In the genomic region with DNA sequence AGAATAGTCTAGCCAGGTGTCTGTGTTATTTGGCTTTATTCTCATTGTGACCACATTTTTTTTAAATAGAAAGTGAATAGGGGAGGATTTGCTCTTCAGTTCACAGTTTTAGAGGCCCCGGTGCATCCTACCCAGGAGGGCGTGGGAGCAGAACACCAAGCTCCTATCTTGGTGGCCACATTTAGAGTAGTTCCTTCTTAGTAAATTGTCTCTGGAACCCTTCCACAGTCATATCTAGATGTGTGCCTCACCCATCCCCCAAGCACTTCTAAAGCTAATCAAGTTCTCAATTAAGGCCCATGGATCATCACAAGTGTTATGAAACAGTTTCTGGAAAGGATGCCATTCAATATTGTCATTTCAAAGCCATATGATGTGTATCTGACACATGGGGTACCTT, we compare ENCODE assay signal across 25 mouse cellular contexts.
DNase-seq lines count a peak whose midpoint lies in the region; ATAC-seq and TF ChIP-seq lines count a peak whose summit lies in the region.
"Had no signal": no experiment of that assay in that cellular context is flagged by ENCODE, and none has a peak within 500 bp of the region (broad histone marks: within the 10 kb centered on the region; RNA-seq: fewer than 3 reads in every experiment).

No protein-coding gene starts in this region.

- no peak overlapping the region for H3K9ac ChIP-seq in liver, embryonic 14.5 days (replicated peaks)
- no peak overlapping the region for H3K9ac ChIP-seq in forebrain, postnatal 0 days
- H3K9ac ChIP-seq: embryonic facial prominence, embryonic 15.5 days; forebrain, embryonic 15.5 days; heart, embryonic 15.5 days; hindbrain, embryonic 15.5 days had no signal

- ATAC-seq in liver, embryonic 14.5 days (ENCODE audit: insufficient read depth) = peak; percentile 86
- peak; percentile 61 for ATAC-seq in megakaryocyte progenitor cell, adult 5-6 weeks (replicated peaks; ENCODE audit: poor library complexity)
- no peak for ATAC-seq in forebrain, postnatal 0 days
- ATAC-seq: activated CD4-positive, CD25-positive, alpha-beta regulatory T cell, adult 4 months; forebrain, embryonic 15.5 days; intestine, embryonic 16.5 days; Patski had no signal

- no peaks in the 10 kb centered on the region for H3K36me3 ChIP-seq in liver, embryonic 14.5 days (replicated peaks; ENCODE audit: control insufficient read depth, insufficient read depth, low read depth)
- 0 out of 2 replicates have a peak, but pooled peaks cover 3% of the 10 kb centered on the region for H3K36me3 ChIP-seq in forebrain, postnatal 0 days (ENCODE audit: insufficient read depth)
- H3K36me3 ChIP-seq: embryonic facial prominence, embryonic 15.5 days; forebrain, embryonic 10.5 days; forebrain, embryonic 15.5 days; heart, embryonic 15.5 days; hindbrain, embryonic 15.5 days had no signal

- DNase-seq in c-Kit-positive CD71-negative TER-119-negative erythroid progenitor cells, embryonic 14.5 days (ENCODE audit: low read depth) = peak; percentile 8
- DNase-seq in liver (peak; percentile 43), MN1 (ENCODE audit: low spot score) (no peak)
- peak; percentile 16 to 25 (median 20) for DNase-seq in liver, embryonic 14.5 days (ENCODE audit: low read depth in 3 of 3, low spot score in 3 of 3)
- no peak for DNase-seq in adrenal gland, adult 8-10 months
- no peak for DNase-seq in neural tube, embryonic 10.5 days (ENCODE audit: extremely low spot score, low spot score)
- no peak for DNase-seq in forebrain, postnatal 0 days
- DNase-seq: adrenal gland, postnatal 25 days; cerebellum, adult 2 months; cerebellum, postnatal 10 days; embryo, embryonic 11 days; gastrocnemius, postnatal 14 days; heart, adult 2 months had no signal

- WGBS in liver, embryonic 14.5 days (ENCODE audit: insufficient replicate concordance) = 22% methylated on average over 2 of the region's 2 CpGs
- WGBS in forebrain, postnatal 0 days = 95% methylated on average over 2 of the region's 2 CpGs

- H3K27me3 ChIP-seq in liver, embryonic 14.5 days (ENCODE audit: control insufficient read depth, insufficient read depth, low read length) = no peaks in the 10 kb centered on the region
- H3K27me3 ChIP-seq in forebrain, postnatal 0 days (ENCODE audit: insufficient read depth, low read length) = no peaks in the 10 kb centered on the region
- H3K27me3 ChIP-seq: CH12.LX; embryonic facial prominence, embryonic 15.5 days; forebrain, embryonic 15.5 days; heart, embryonic 15.5 days; hindbrain, embryonic 15.5 days had no signal

- H3K27ac ChIP-seq in liver, embryonic 14.5 days = no peak overlapping the region
- H3K27ac ChIP-seq in forebrain, postnatal 0 days (ENCODE audit: low read depth, low read length) = no peak overlapping the region
- H3K27ac ChIP-seq: embryonic facial prominence, embryonic 15.5 days; forebrain, embryonic 10.5 days; forebrain, embryonic 15.5 days; heart, adult 2 months; heart, embryonic 15.5 days; hindbrain, embryonic 15.5 days had no signal

- peaks cover 0 to 13% of the 10 kb centered on the region in 2 experiments; a peak in 3 of 4 replicates for H3K4me1 ChIP-seq in liver, embryonic 14.5 days (replicated peaks; ENCODE audit: control insufficient read depth in 2 of 2, insufficient read depth in 2 of 2, low read length in 1 of 2)
- H3K4me1 ChIP-seq in forebrain, postnatal 0 days (ENCODE audit: insufficient read depth) = no peaks in the 10 kb centered on the region
- H3K4me1 ChIP-seq: embryonic facial prominence, embryonic 15.5 days; forebrain, embryonic 15.5 days; heart, embryonic 15.5 days; hindbrain, embryonic 15.5 days had no signal

- no peak overlapping the region for H3K4me3 ChIP-seq in liver, embryonic 14.5 days (ENCODE audit: insufficient read depth in 1 of 2, low read depth in 2 of 2, low read length in 2 of 2)
- no peak overlapping the region for H3K4me3 ChIP-seq in forebrain, postnatal 0 days (ENCODE audit: low read depth, low read length)
- H3K4me3 ChIP-seq: embryonic facial prominence, embryonic 15.5 days; erythroblast, embryonic 14.5 days; forebrain, embryonic 10.5 days; forebrain, embryonic 15.5 days; heart, adult 2 months; heart, embryonic 15.5 days; hindbrain, embryonic 15.5 days had no signal

- no peak for TF ChIP-seq CTCF in liver, embryonic 14.5 days (IDR thresholded peaks at IDR 0.05; ENCODE audit: low read depth)
- TF ChIP-seq CTCF in forebrain, postnatal 0 days (IDR thresholded peaks at IDR 0.05; ENCODE audit: low read depth) = no peak

- peak; percentile 41; the same call in 1 of the 2 replicates for TF ChIP-seq EP300 in liver, embryonic 14.5 days (IDR thresholded peaks at IDR 0.05; ENCODE audit: low read depth)

- H3K9me3 ChIP-seq in liver, embryonic 14.5 days (ENCODE audit: control insufficient read depth, low read length) = no peaks in the 10 kb centered on the region
- no peaks in the 10 kb centered on the region for H3K9me3 ChIP-seq in forebrain, postnatal 0 days (ENCODE audit: low read length)
- H3K9me3 ChIP-seq: embryonic facial prominence, embryonic 15.5 days; forebrain, embryonic 10.5 days; forebrain, embryonic 15.5 days; heart, embryonic 15.5 days; hindbrain, embryonic 15.5 days had no signal

- peak overlapping the region; percentile 24 for H3K4me2 ChIP-seq in liver, embryonic 14.5 days (ENCODE audit: low read depth)
- no peak overlapping the region for H3K4me2 ChIP-seq in forebrain, postnatal 0 days (ENCODE audit: low read depth)
- H3K4me2 ChIP-seq: embryonic facial prominence, embryonic 15.5 days; forebrain, embryonic 15.5 days; heart, embryonic 11.5 days; heart, embryonic 15.5 days; hindbrain, embryonic 15.5 days had no signal

Comparison
In these comparisons a context has a peak if more than half of its experiments do, and no peak if none do; other contexts are left out.
1. DNase-seq: peak in c-Kit-positive CD71-negative TER-119-negative erythroid progenitor cells, embryonic 14.5 days (single experiment), liver (single experiment) and liver, embryonic 14.5 days (3 of 3); none in adrenal gland, adult 8-10 months (single experiment), MN1 (single experiment), neural tube, embryonic 10.5 days (single experiment) and forebrain, postnatal 0 days (single experiment).